20 mouse cellular contexts compared by ENCODE assay signal in genomic region chr12:99633678-99634077, GRCm38 (mm10).
DNase-seq lines count a peak whose midpoint lies in the region; ATAC-seq lines count a peak whose summit lies in the region.
"Had no signal": no experiment of that assay in that cellular context is flagged by ENCODE, and none has a peak within 500 bp of the region (broad histone marks: within the 10 kb centered on the region; RNA-seq: fewer than 3 reads in every experiment).

No protein-coding gene starts in this region.

- no peak overlapping the region for H3K4me2 ChIP-seq in forebrain, embryonic 11.5 days (ENCODE audit: low read depth, low read length, severe bottlenecking)
- H3K4me2 ChIP-seq: forebrain, embryonic 15.5 days; neural tube, embryonic 12.5 days had no signal

- peaks cover 2% of the 10 kb centered on the region for H3K27me3 ChIP-seq in forebrain, embryonic 11.5 days (ENCODE audit: control insufficient read depth, insufficient read depth, low read length)
- peaks cover 27% of the 10 kb centered on the region for H3K27me3 ChIP-seq in forebrain, embryonic 10.5 days (ENCODE audit: poor library complexity, severe bottlenecking)
- peaks cover 12% of the 10 kb centered on the region for H3K27me3 ChIP-seq in midbrain, embryonic 10.5 days (ENCODE audit: low read depth, poor library complexity, severe bottlenecking)
- H3K27me3 ChIP-seq: forebrain, embryonic 15.5 days; neural tube, embryonic 12.5 days had no signal

- no peak overlapping the region for H3K27ac ChIP-seq in forebrain, embryonic 11.5 days (ENCODE audit: low read depth, low read length)
- H3K27ac ChIP-seq in forebrain, embryonic 10.5 days: no peak overlapping the region
- no peak overlapping the region for H3K27ac ChIP-seq in midbrain, embryonic 10.5 days (replicated peaks)
- H3K27ac ChIP-seq: forebrain, embryonic 15.5 days; macrophage; neural tube, embryonic 12.5 days had no signal

- no peak overlapping the region for H3K9ac ChIP-seq in forebrain, embryonic 11.5 days (ENCODE audit: low read length)
- H3K9ac ChIP-seq: forebrain, embryonic 15.5 days; neural tube, embryonic 12.5 days had no signal

- no peak for ATAC-seq in forebrain, embryonic 11.5 days (replicated peaks; ENCODE audit: low FRiP score)
- peak; percentile 65 for ATAC-seq in monocyte, adult 5-6 weeks (replicated peaks; ENCODE audit: insufficient number of reproducible peaks, low FRiP score, low TSS enrichment, poor library complexity, severe bottlenecking)
- ATAC-seq: forebrain, embryonic 15.5 days; midbrain, embryonic 16.5 days had no signal

- no peaks in the 10 kb centered on the region for H3K9me3 ChIP-seq in forebrain, embryonic 11.5 days (ENCODE audit: control insufficient read depth, low read length)
- peaks cover 2% of the 10 kb centered on the region; the same call in 1 of the 2 replicates for H3K9me3 ChIP-seq in forebrain, embryonic 10.5 days
- H3K9me3 ChIP-seq in midbrain, embryonic 10.5 days (replicated peaks): no peaks in the 10 kb centered on the region
- H3K9me3 ChIP-seq: forebrain, embryonic 15.5 days; neural tube, embryonic 12.5 days had no signal

- H3K36me3 ChIP-seq in forebrain, embryonic 11.5 days (ENCODE audit: control insufficient read depth, insufficient read depth, low read length): no peaks in the 10 kb centered on the region
- H3K36me3 ChIP-seq in forebrain, embryonic 10.5 days (replicated peaks): no peaks in the 10 kb centered on the region
- no peaks in the 10 kb centered on the region for H3K36me3 ChIP-seq in midbrain, embryonic 10.5 days
- H3K36me3 ChIP-seq: forebrain, embryonic 15.5 days; neural tube, embryonic 12.5 days had no signal

- no peaks in the 10 kb centered on the region for H3K4me1 ChIP-seq in forebrain, embryonic 11.5 days (replicated peaks; ENCODE audit: control insufficient read depth, insufficient read depth, low read length)
- peaks cover 9% of the 10 kb centered on the region; the same call in 1 of the 2 replicates for H3K4me1 ChIP-seq in forebrain, embryonic 10.5 days
- H3K4me1 ChIP-seq in midbrain, embryonic 10.5 days: peaks cover 9% of the 10 kb centered on the region
- H3K4me1 ChIP-seq: forebrain, embryonic 15.5 days; neural tube, embryonic 12.5 days had no signal

- DNase-seq in forebrain, embryonic 11.5 days (ENCODE audit: low spot score): peak; percentile 7
- DNase-seq in forebrain, embryonic 10.5 days (ENCODE audit: extremely low spot score, low spot score): no peak
- peak; percentile 64 for DNase-seq in CD4-positive helper T cell, adult 2 months (ENCODE audit: low read depth, low spot score)
- peak; percentile 78 for DNase-seq in induced T-regulatory cell, adult 2 months (ENCODE audit: low read depth)
- no peak for DNase-seq in midbrain, embryonic 10.5 days (ENCODE audit: low spot score)
- no peak for DNase-seq in ovary, postnatal 14 days (ENCODE audit: low spot score)
- DNase-seq in left cerebral cortex, adult 9 months (ENCODE audit: low spot score in 2 of 2): no peak
- DNase-seq: cerebellum, adult 8-10 months; gastrocnemius, postnatal 25 days; layer of hippocampus, postnatal 36 days; liver; right cerebral cortex, postnatal 14 days; spleen, adult 18-20 months; thymus, postnatal 36 days had no signal

- no peak overlapping the region for H3K4me3 ChIP-seq in forebrain, embryonic 11.5 days (ENCODE audit: low read depth, low read length)
- H3K4me3 ChIP-seq in forebrain, embryonic 10.5 days: no peak overlapping the region
- H3K4me3 ChIP-seq in midbrain, embryonic 10.5 days: no peak overlapping the region
- H3K4me3 ChIP-seq: erythroblast, embryonic 14.5 days; forebrain, embryonic 15.5 days; neural tube, embryonic 12.5 days had no signal

- WGBS in forebrain, embryonic 11.5 days: 89% methylated on average over 10 of the region's 10 CpGs
- 94% methylated on average over 10 of the region's 10 CpGs for WGBS in forebrain, embryonic 10.5 days
- 91% methylated on average over 10 of the region's 10 CpGs for WGBS in midbrain, embryonic 10.5 days

Comparison
In these comparisons a context has a peak if more than half of its experiments do, and no peak if none do; other contexts are left out.
1. DNase-seq: peak in forebrain, embryonic 11.5 days (single experiment), CD4-positive helper T cell, adult 2 months (single experiment) and induced T-regulatory cell, adult 2 months (single experiment); none in forebrain, embryonic 10.5 days (single experiment), midbrain, embryonic 10.5 days (single experiment), ovary, postnatal 14 days (single experiment) and left cerebral cortex, adult 9 months (0 of 2).